12 mouse cellular contexts compared by ENCODE assay signal in genomic region chr2:107519326-107519725, GRCm38 (mm10).
A peak's percentile ranks its signal among the peaks of the same experiment; 100 is the strongest.
DNase-seq lines count a peak whose midpoint lies in the region; ATAC-seq lines count a peak whose summit lies in the region.
"Had no signal": no experiment of that assay in that cellular context is flagged by ENCODE, and none has a peak within 500 bp of the region (broad histone marks: within the 10 kb centered on the region; RNA-seq: fewer than 3 reads in every experiment).

No protein-coding gene starts in this region.

- peak; percentile 89 for DNase-seq in heart, adult 11 months
- no peak for DNase-seq in heart, postnatal 25 days (ENCODE audit: low spot score)
- DNase-seq in urinary bladder, postnatal 14 days (ENCODE audit: low spot score), result peak; percentile 11
- DNase-seq in urinary bladder, adult 2 months (ENCODE audit: low spot score), result no peak
- peak; percentile 63 to 84 for DNase-seq in left cerebral cortex, postnatal 14 days (ENCODE audit: low spot score in 2 of 2)
- peak; percentile 15 to 23 for DNase-seq in urinary bladder, postnatal 36 days (ENCODE audit: low spot score in 2 of 2)
- no peak for DNase-seq in yolk sac, embryonic 10.5 days (ENCODE audit: low spot score)
- DNase-seq: liver, embryonic 13.5 days; thymus, postnatal 14 days had no signal

- H3K4me2 ChIP-seq in kidney, embryonic 16.5 days (replicated peaks; ENCODE audit: low read depth, low read length), result no peak overlapping the region
- H3K4me2 ChIP-seq: hindbrain, embryonic 13.5 days; liver, embryonic 13.5 days had no signal

- ATAC-seq in kidney, embryonic 16.5 days (ENCODE audit: low FRiP score, low TSS enrichment), result no peak
- ATAC-seq: Patski had no signal

- H3K36me3 ChIP-seq in kidney, embryonic 16.5 days (ENCODE audit: insufficient read depth, low read length), result no peaks in the 10 kb centered on the region
- H3K36me3 ChIP-seq: hindbrain, embryonic 13.5 days; liver, embryonic 13.5 days had no signal

- 62% methylated on average over 3 of the region's 3 CpGs for whole genome bisulfite sequencing in kidney, embryonic 16.5 days

- no peaks in the 10 kb centered on the region for H3K9me3 ChIP-seq in kidney, embryonic 16.5 days (ENCODE audit: low read length)
- H3K9me3 ChIP-seq: hindbrain, embryonic 13.5 days; liver, embryonic 13.5 days had no signal

- no peaks in the 10 kb centered on the region for H3K27me3 ChIP-seq in kidney, embryonic 16.5 days (ENCODE audit: insufficient read depth, low read length)
- H3K27me3 ChIP-seq: hindbrain, embryonic 13.5 days; liver, embryonic 13.5 days; Patski had no signal

- no peak overlapping the region for H3K27ac ChIP-seq in kidney, embryonic 16.5 days (ENCODE audit: low read length)
- H3K27ac ChIP-seq: hindbrain, embryonic 13.5 days; liver, embryonic 13.5 days had no signal

- H3K4me3 ChIP-seq in kidney, embryonic 16.5 days (ENCODE audit: low read length), result no peak overlapping the region
- H3K4me3 ChIP-seq: hindbrain, embryonic 13.5 days; liver, embryonic 13.5 days had no signal

- no peak overlapping the region for H3K9ac ChIP-seq in kidney, embryonic 16.5 days (replicated peaks; ENCODE audit: low read length)
- H3K9ac ChIP-seq: hindbrain, embryonic 13.5 days; liver, embryonic 13.5 days had no signal

- H3K4me1 ChIP-seq in kidney, embryonic 16.5 days (ENCODE audit: insufficient read depth, low read length), result no peaks in the 10 kb centered on the region
- H3K4me1 ChIP-seq: hindbrain, embryonic 13.5 days; liver, embryonic 13.5 days had no signal

- intact Hi-C loops in heart, postnatal 25 days (cut with DNase I), result no loop called here
- intact Hi-C loops in left cerebral cortex, postnatal 14 days (cut with DNase I), result no loop called here

Comparison
In these comparisons a context has a peak if more than half of its experiments do, and no peak if none do; other contexts are left out.
1. DNase-seq: peak in heart, adult 11 months (single experiment), urinary bladder, postnatal 14 days (single experiment), left cerebral cortex, postnatal 14 days (2 of 2) and urinary bladder, postnatal 36 days (2 of 2); none in heart, postnatal 25 days (single experiment), urinary bladder, adult 2 months (single experiment) and yolk sac, embryonic 10.5 days (single experiment).